Mouse (Mus musculus): ENCODE data around the gene Cfl1.

The Cfl1 gene

GRCm38 (mm10) chr19:5538786-5539185, 48.5 kb downstream of the Cfl1 start:
- no peak for DNase-seq

GRCm38 (mm10) chr19:5543362-5543761, 53.1 kb downstream of the Cfl1 start:
- no peak for DNase-seq

GRCm38 (mm10) chr19:5544031-5544430, 53.8 kb downstream of the Cfl1 start:
- DNase-seq: no peak

Measured in lung, postnatal 14 days (tissue).